Mouse (Mus musculus) liver, adult 2 months (tissue): ENCODE measurements at regions not wholly inside any gene's neighbourhood (a gene's known extent, or its start where the extent isn't known, plus 50 kb on each side); places are given as distances from the start of the nearest gene placed in this dataset.

Experiments
- CTCF ChIP-seq: fragments of 200-500 bp; IDR thresholded peaks from 2 replicates; pipeline ENCODE4 v1.5.1; 2011; ENCODE audit warnings: low read depth, low read length, control low read depth
- POLR2A ChIP-seq: fragments of 200-500 bp; IDR thresholded peaks from 2 replicates; pipeline ENCODE4 v1.6.1; 2011; ENCODE audit warnings: low read length, control low read depth; ENCODE audit not compliant: insufficient read depth; ENCODE audit errors: extremely low read depth

DNA sequence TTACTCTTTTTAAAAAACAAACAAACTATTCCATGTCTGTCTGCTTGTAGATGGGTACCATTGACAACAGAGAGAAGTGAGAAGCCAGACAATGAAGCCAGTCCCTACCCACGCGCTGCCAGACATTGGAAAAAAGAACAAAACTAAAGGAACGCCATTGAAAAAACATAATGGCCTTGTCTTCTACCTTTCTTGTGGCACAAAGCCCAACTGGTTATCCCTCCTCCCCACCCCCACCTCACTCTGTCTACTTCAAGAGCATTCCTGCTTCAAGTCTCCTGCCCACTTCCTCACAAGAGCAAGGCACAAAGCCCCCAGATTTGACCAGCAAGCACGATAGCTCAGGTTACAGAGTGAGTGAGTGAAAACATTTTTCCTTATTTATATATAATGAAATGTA is 355.6 kb upstream of the Plxna2 start:
- TF ChIP-seq CTCF (no peak), POLR2A (no peak)
